Mouse (Mus musculus) embryonic facial prominence, embryonic 13.5 days (tissue): Measurements from ENCODE around the gene Serpinb11. TPM values are rescaled to one million over a fixed set of nuclear protein-coding genes. Genes with fewer than 3 reads are reported as not detected.
A peak's percentile ranks its signal among the peaks of the same experiment; 100 is the strongest.

ENCODE experiments used
- ATAC-seq: fragments of 200-750 bp; cut with Nextera tagmentation; 2 replicates; pipeline ENCODE4 v1.8.0; 2017; ENCODE audit warnings: low read depth; ENCODE audit not compliant: insufficient number of reproducible peaks, insufficient read depth, low FRiP score, low TSS enrichment
- H3K27ac ChIP-seq: fragments of 300-500 bp; sonication (generic); 2 replicates; pipeline ENCODE4 v1.5.1; 2015; ENCODE audit warnings: moderate library complexity, mild to moderate bottlenecking, inconsistent platforms
- H3K27me3 ChIP-seq: fragments of 300-500 bp; sonication (generic); 2 replicates; pipeline ENCODE4 v1.6.1; 2015; ENCODE audit warnings: mild to moderate bottlenecking, inconsistent platforms
- H3K36me3 ChIP-seq: fragments of 300-500 bp; sonication (generic); 2 replicates; pipeline ENCODE4 v1.6.1; 2015; ENCODE audit warnings: mild to moderate bottlenecking, inconsistent platforms
- H3K4me1 ChIP-seq: fragments of 300-500 bp; sonication (generic); 2 replicates; pipeline ENCODE4 v1.6.1; 2015; ENCODE audit warnings: inconsistent platforms
- H3K4me2 ChIP-seq: fragments of 300-500 bp; sonication (generic); 2 replicates; pipeline ENCODE4 v1.6.1; 2015; ENCODE audit warnings: moderate library complexity, mild to moderate bottlenecking, inconsistent platforms
- H3K4me3 ChIP-seq: fragments of 300-500 bp; sonication (generic); 2 replicates; pipeline ENCODE4 v1.5.1; 2015; ENCODE audit warnings: mild to moderate bottlenecking, inconsistent platforms
- H3K9ac ChIP-seq: fragments of 300-500 bp; sonication (generic); 2 replicates; pipeline ENCODE4 v1.6.1; 2015; ENCODE audit warnings: mild to moderate bottlenecking, inconsistent platforms
- H3K9me3 ChIP-seq: fragments of 300-500 bp; sonication (generic); 2 replicates; pipeline ENCODE4 v1.6.1; 2016; ENCODE audit warnings: inconsistent platforms
- WGBS: fragments of 180-500 bp; shearing (Covaris S2); methylation state at CpG from one replicate; pipeline ENCODE4 v1.1.7; 2015; ENCODE audit warnings: mixed read lengths; 5-methylcytosine and 5-hydroxymethylcytosine counted together
- polyA plus RNA-seq: library from polyadenylated mRNA; unstranded; fragments of >200 nt; fragmentation: Nextera tagmentation; extraction: Ambion mirVana; gene quantifications from 2 replicates; pipeline ENCODE4 v1.2.1, GENCODE M21; 2015

Serpinb11 gene
- polyA plus RNA-seq = 3.5 and 5.1 TPM in 2 replicates

DNA sequence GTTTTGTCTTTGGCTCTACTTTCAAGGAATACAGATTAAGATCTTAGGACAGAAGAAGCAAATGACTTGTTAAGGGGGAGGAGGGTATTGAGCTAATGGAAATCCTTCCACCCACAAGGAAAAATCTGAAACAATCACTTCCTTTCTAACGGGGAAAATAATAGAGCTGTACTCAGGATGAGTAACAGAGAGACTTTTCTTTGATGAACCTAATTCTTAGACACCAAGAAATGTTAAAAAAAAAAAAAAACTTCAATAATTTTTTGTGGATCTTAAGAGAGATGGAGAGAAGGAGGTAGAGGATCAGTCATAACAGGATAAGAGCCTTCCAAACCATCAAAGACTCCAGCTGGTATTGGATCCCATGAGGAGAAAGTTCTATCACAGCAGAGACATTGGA lies at the start of gene Serpinb11:
Serpinb11 (plus strand) TSS at position 301 of the 400 bp plus-strand sequence.
- no peaks in the 10 kb centered on the region for H3K27me3 ChIP-seq
- H3K27ac ChIP-seq = no peak within 1 kb of the TSS
- H3K9ac ChIP-seq = no peak within 1 kb of the TSS
- no peaks in the 10 kb centered on the region for H3K9me3 ChIP-seq
- H3K4me2 ChIP-seq = no peak within 1 kb of the TSS
- H3K4me1 ChIP-seq = no peaks in the 10 kb centered on the region
- ATAC-seq = no peak
- no peak within 1 kb of the TSS for H3K4me3 ChIP-seq
- 60% methylated on average over 1 of the region's 1 CpGs for WGBS
- H3K36me3 ChIP-seq = no peaks in the 10 kb centered on the region

GRCm38 (mm10) chr1:107345979-107346378 lies 15.0 kb upstream of the Serpinb11 start:
- Histone ChIP-seq H3K27me3 (no peaks in the 10 kb centered on the region), H3K4me2 (no peak overlapping the region), H3K4me3 (no peak overlapping the region), H3K36me3 (no peaks in the 10 kb centered on the region), H3K9me3 (no peaks in the 10 kb centered on the region), H3K4me1 (no peaks in the 10 kb centered on the region), H3K27ac (no peak overlapping the region), H3K9ac (no peak overlapping the region)
- no peak for ATAC-seq

GRCm38 (mm10) chr1:107346788-107347187 lies 14.2 kb upstream of the Serpinb11 start:
- H3K27me3 ChIP-seq = no peaks in the 10 kb centered on the region
- no peaks in the 10 kb centered on the region for H3K4me1 ChIP-seq
- H3K9ac ChIP-seq = no peak overlapping the region
- no peak for ATAC-seq
- 97% methylated on average over 2 of the region's 2 CpGs for WGBS
- no peak overlapping the region for H3K4me3 ChIP-seq
- H3K27ac ChIP-seq = no peak overlapping the region
- no peak overlapping the region for H3K4me2 ChIP-seq
- no peaks in the 10 kb centered on the region for H3K36me3 ChIP-seq
- no peaks in the 10 kb centered on the region for H3K9me3 ChIP-seq

- Histone ChIP-seq H3K36me3 (no peaks in the 10 kb centered on the region), H3K27ac (no peak overlapping the region), H3K4me3 (no peak overlapping the region), H3K9ac (no peak overlapping the region), H3K4me2 (no peak overlapping the region), H3K27me3 (no peaks in the 10 kb centered on the region), H3K9me3 (no peaks in the 10 kb centered on the region), H3K4me1 (no peaks in the 10 kb centered on the region)
- WGBS = 22% methylated on average over 3 of the region's 3 CpGs
- ATAC-seq = no peak
Measured at GRCm38 (mm10) chr1:107350392-107350791, 10.6 kb upstream of the Serpinb11 start.

- Histone ChIP-seq H3K4me1 (no peaks in the 10 kb centered on the region), H3K36me3 (no peaks in the 10 kb centered on the region), H3K4me2 (no peak overlapping the region), H3K27me3 (no peaks in the 10 kb centered on the region), H3K4me3 (no peak overlapping the region), H3K27ac (no peak overlapping the region), H3K9me3 (no peaks in the 10 kb centered on the region), H3K9ac (no peak overlapping the region)
- WGBS = 81% methylated on average over 2 of the region's 2 CpGs
- ATAC-seq = no peak
Measured at GRCm38 (mm10) chr1:107351115-107351514, 9.9 kb upstream of the Serpinb11 start.

DNA sequence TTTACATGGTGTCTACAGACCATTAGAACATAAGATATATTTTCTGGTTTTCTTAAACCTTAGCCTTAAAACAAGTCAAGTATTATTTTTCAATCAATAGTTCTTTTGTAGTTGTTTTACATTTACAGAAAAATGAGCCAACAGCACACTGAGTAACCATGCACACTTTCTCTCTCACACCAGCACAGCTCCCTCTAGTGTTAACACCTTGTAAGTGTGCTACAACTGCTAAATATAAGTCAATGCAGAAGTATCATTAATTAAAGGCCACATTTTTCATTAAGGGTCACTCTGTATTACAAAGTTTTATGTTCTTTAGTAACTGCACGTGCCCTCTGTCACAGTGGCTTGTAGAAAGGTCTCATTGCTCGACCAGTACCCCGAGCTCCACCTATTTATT lies 8.0 kb upstream of the Serpinb11 start:
- ATAC-seq = no peak
- no peaks in the 10 kb centered on the region for H3K36me3 ChIP-seq
- no peak overlapping the region for H3K27ac ChIP-seq
- H3K4me1 ChIP-seq = no peaks in the 10 kb centered on the region
- H3K27me3 ChIP-seq = no peaks in the 10 kb centered on the region
- H3K4me2 ChIP-seq = no peak overlapping the region
- H3K9ac ChIP-seq = no peak overlapping the region
- H3K9me3 ChIP-seq = no peaks in the 10 kb centered on the region
- WGBS = 41% methylated on average over 3 of the region's 3 CpGs
- H3K4me3 ChIP-seq = no peak overlapping the region

GRCm38 (mm10) chr1:107365973-107366372 lies 5.0 kb downstream of the Serpinb11 start:
- 0 out of 2 replicates have a peak, but pooled peaks cover 5% of the 10 kb centered on the region for H3K4me1 ChIP-seq
- H3K27me3 ChIP-seq = no peaks in the 10 kb centered on the region
- H3K36me3 ChIP-seq = no peaks in the 10 kb centered on the region
- no peak overlapping the region for H3K4me3 ChIP-seq
- no peaks in the 10 kb centered on the region for H3K9me3 ChIP-seq
- no peak for ATAC-seq
- 41% methylated on average over 7 of the region's 7 CpGs for WGBS
- H3K9ac ChIP-seq = no peak overlapping the region
- no peak overlapping the region for H3K27ac ChIP-seq
- H3K4me2 ChIP-seq = no peak overlapping the region

GRCm38 (mm10) chr1:107368944-107369343 lies 7.9 kb downstream of the Serpinb11 start:
- no peak overlapping the region for H3K4me3 ChIP-seq
- no peaks in the 10 kb centered on the region for H3K9me3 ChIP-seq
- H3K27ac ChIP-seq = peak overlapping the region; percentile 55; the same call in 1 of the 2 replicates
- WGBS = 64% methylated on average over 2 of the region's 2 CpGs
- no peaks in the 10 kb centered on the region for H3K27me3 ChIP-seq
- no peak overlapping the region for H3K4me2 ChIP-seq
- no peak overlapping the region for H3K9ac ChIP-seq
- H3K36me3 ChIP-seq = no peaks in the 10 kb centered on the region
- peak; percentile 85 for ATAC-seq
- 0 out of 2 replicates have a peak, but pooled peaks cover 5% of the 10 kb centered on the region for H3K4me1 ChIP-seq

GRCm38 (mm10) chr1:107376952-107377351 lies 16.0 kb downstream of the Serpinb11 start:
- H3K27me3 ChIP-seq = no peaks in the 10 kb centered on the region
- no peaks in the 10 kb centered on the region for H3K9me3 ChIP-seq
- WGBS = 74% methylated on average over 4 of the region's 4 CpGs
- H3K9ac ChIP-seq = no peak overlapping the region
- no peak for ATAC-seq
- H3K36me3 ChIP-seq = no peaks in the 10 kb centered on the region
- no peaks in the 10 kb centered on the region for H3K4me1 ChIP-seq
- H3K4me3 ChIP-seq = no peak overlapping the region
- H3K4me2 ChIP-seq = no peak overlapping the region
- H3K27ac ChIP-seq = no peak overlapping the region

GRCm38 (mm10) chr1:107378368-107378767 lies 17.4 kb downstream of the Serpinb11 start:
- Histone ChIP-seq H3K9me3 (no peaks in the 10 kb centered on the region), H3K27ac (no peak overlapping the region), H3K27me3 (no peaks in the 10 kb centered on the region), H3K4me3 (no peak overlapping the region), H3K4me1 (no peaks in the 10 kb centered on the region), H3K4me2 (no peak overlapping the region), H3K9ac (no peak overlapping the region), H3K36me3 (no peaks in the 10 kb centered on the region)
- no peak for ATAC-seq

DNA sequence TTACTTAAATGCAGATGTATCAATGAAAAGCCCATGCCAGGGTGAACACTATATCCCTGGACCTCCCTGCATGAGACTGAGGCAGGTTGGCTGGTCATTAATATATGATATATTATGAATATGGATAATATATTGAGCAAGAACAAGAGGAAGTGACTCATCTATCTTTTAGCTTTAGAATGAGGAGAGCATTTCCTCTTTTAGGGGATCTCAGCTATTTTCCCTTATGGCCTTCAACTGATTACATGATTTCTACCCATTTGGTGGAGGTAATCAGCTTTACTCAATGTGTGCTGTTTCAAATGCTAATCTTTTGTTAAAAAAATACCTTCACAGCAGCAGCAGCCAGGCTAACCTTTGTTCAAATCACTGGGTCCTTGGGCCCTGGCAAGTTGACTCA lies 20.5 kb downstream of the Serpinb11 start:
- no peaks in the 10 kb centered on the region for H3K36me3 ChIP-seq
- ATAC-seq = no peak
- no peak overlapping the region for H3K4me3 ChIP-seq
- H3K9me3 ChIP-seq = no peaks in the 10 kb centered on the region
- no peaks in the 10 kb centered on the region for H3K27me3 ChIP-seq
- no peak overlapping the region for H3K4me2 ChIP-seq
- H3K4me1 ChIP-seq = no peaks in the 10 kb centered on the region
- no peak overlapping the region for H3K27ac ChIP-seq
- no peak overlapping the region for H3K9ac ChIP-seq

DNA sequence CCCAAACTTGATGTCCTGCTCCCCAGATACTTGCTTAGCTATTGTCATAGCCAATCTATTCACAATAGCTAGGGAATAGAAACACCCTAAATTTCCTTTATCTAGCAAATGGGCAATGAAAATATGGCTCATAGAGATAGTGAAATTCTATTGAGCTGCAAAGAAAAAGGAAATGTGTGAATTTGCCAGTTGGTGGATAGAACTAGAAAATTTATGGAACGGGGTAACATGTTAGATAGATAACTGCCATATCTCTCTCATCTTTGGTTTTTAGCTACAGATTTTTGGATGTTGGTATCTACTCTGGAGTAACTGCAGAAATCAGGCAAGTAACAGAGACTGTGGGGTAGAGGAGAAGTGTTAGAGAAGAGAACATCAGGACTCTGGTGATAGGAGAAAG lies 21.4 kb downstream of the Serpinb11 start:
- ATAC-seq = no peak
- Histone ChIP-seq H3K36me3 (no peaks in the 10 kb centered on the region), H3K27me3 (no peaks in the 10 kb centered on the region), H3K4me3 (no peak overlapping the region), H3K4me1 (no peaks in the 10 kb centered on the region), H3K9ac (no peak overlapping the region), H3K4me2 (no peak overlapping the region), H3K9me3 (no peaks in the 10 kb centered on the region), H3K27ac (no peak overlapping the region)
- 93% methylated on average over 1 of the region's 1 CpGs for WGBS

DNA sequence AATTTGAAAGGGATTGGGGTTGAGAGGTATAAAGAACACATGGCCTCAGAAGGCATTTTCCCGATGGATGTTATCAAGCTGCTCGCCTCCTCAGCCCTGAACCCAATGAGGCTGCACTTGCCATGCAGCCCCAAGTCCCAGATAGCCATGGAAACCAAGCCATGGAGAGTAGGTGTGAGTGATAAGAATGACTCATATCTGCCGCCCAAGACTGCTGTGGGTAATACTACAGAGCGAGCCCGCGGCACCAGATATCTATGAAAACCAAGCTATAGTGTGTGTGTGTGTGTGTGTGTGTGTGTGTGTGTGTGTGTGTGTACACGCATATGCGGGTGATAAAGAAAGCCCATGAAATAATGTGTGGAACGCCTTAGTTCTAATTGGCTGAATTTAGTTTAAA lies 23.5 kb downstream of the Serpinb11 start:
- Histone ChIP-seq H3K27me3 (no peaks in the 10 kb centered on the region), H3K4me3 (no peak overlapping the region), H3K9me3 (no peaks in the 10 kb centered on the region), H3K4me1 (no peaks in the 10 kb centered on the region), H3K27ac (no peak overlapping the region), H3K4me2 (no peak overlapping the region), H3K36me3 (no peaks in the 10 kb centered on the region), H3K9ac (no peak overlapping the region)
- no peak for ATAC-seq
- 94% methylated on average over 9 of the region's 9 CpGs for WGBS
